Mouse (Mus musculus) testis, adult 2 months (tissue): ENCODE measurements around the gene Trmt10a.

Experiments
- CTCF ChIP-seq: fragments of 200-500 bp; IDR thresholded peaks from 2 replicates; pipeline ENCODE4 v1.5.1; 2012; ENCODE audit warnings: low read depth, mild to moderate bottlenecking, inconsistent platforms, low read length, moderate library complexity; ENCODE audit not compliant: control insufficient read depth, insufficient read depth, insufficient replicate concordance
- POLR2A ChIP-seq: fragments of 200-500 bp; IDR thresholded peaks from 2 replicates; pipeline ENCODE4 v1.6.1; 2012; ENCODE audit warnings: low read depth, mild to moderate bottlenecking, inconsistent platforms, low read length, moderate library complexity; ENCODE audit not compliant: control insufficient read depth

- no peak for TF ChIP-seq CTCF
- no peak for TF ChIP-seq POLR2A
Measured at GRCm38 (mm10) chr3:138095301-138095700, 47.9 kb upstream of the Trmt10a start.
